Mouse (Mus musculus) Patski (cell line): ENCODE results near the gene Mrm2. TPM values are rescaled to one million over a fixed set of nuclear protein-coding genes. Genes with fewer than 3 reads are reported as not detected.

ENCODE experiments used
- ATAC-seq: fragments of 100-300 bp; one replicate; pipeline ENCODE4 v1.8.0; 2021
- CTCF ChIA-PET: fragments of 350-600 bp; sonication (Branson Sonifier 250); formaldehyde crosslinking; loops from one replicate; lab custom pipeline; 2022; ENCODE audit warnings: inconsistent platforms; lab: Charles Lee
- POLR2A ChIA-PET: fragments of 350-600 bp; sonication (Branson Sonifier 250); formaldehyde crosslinking; loops from one replicate; lab custom pipeline; 2022; ENCODE audit warnings: antibody characterized with exemption, inconsistent platforms; lab: Charles Lee
- DNase-seq: peaks from one replicate; pipeline ENCODE4 v3.0.0-alpha.2; 2011; ENCODE audit warnings: low read depth, low spot score
- H3K27me3 ChIP-seq: fragments of 371-371 bp; one replicate; pipeline ENCODE4 v1.5.1; 2021
- CTCF ChIP-seq: fragments of 100-300 bp; IDR thresholded peaks from one replicate; pipeline ENCODE4 v1.5.1; 2021
- in situ Hi-C: fragments of 300-500 bp; cut with MboI; formaldehyde crosslinking; loops from 3 replicates; pipeline ENCODE4 v1.11.1; 2018; ENCODE audit warnings: low pct_unique_long_range_greater_than_20kb, mixed read lengths
- polyA plus RNA-seq: library from polyadenylated mRNA; unstranded; gene quantifications from one replicate; pipeline ENCODE4 v1.2.3, GENCODE M21; 2021

Mrm2 gene
- polyA plus RNA-seq, 1 experiment from 2014 or later: 13.1 TPM

DNA sequence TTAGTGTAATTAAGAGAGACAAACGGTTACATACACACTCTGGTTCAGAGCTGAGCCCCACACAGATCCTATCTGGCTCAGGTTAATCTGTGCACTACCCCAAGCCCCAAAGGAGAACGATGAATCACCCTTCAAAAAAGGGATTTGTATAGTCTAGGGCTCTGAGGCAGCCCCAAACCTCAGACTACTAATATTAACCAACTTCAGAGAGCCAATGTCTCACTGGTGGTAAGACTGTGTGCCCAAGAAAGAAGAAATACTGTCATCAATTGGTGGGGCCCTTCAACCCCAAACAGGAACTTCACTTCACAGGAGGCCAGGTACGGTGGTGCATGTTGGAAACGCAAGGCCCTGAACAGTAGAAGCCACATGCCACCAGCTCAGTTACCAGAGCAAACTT lies 13.5 kb upstream of the Mrm2 start:
- ChIA-PET POLR2A (no interaction called here), CTCF (interaction anchor here (1.1 kb wide), 1 partner anchor 9 kb away, joined by 7 read pairs; no protein-coding TSS in a partner anchor)
- ATAC-seq: no peak
- no peak for TF ChIP-seq CTCF
- H3K27me3 ChIP-seq: no peaks in the 10 kb centered on the region
- in situ Hi-C loops: no loop called here
- peak; percentile 51 for DNase-seq

DNA sequence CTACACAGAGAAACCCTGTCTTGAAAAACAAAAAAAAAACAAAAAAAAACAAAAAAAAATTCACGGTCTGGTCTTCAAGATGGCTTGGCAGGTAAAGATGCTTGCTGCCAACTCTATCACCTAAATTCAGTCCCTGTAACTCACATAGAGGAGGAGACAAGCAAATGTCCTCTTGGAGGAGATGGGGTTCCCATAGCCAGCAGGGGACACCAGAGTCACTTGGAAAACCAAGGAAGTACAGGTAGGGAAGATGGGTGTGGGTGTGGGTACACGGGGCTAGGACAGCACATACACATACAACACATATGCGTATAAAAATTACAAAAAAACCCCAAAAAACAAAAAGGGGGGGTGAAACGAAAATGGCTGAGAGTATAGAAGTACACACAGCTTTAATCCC lies 11.2 kb upstream of the Mrm2 start:
- TF ChIP-seq CTCF: no peak
- ATAC-seq (no peak), DNase-seq (no peak)
- in situ Hi-C loops: no loop called here
- no peaks in the 10 kb centered on the region for H3K27me3 ChIP-seq
- POLR2A ChIA-PET: interaction anchor here (1.1 to 1.4 kb wide), 2 partner anchors 14 to 48 kb away, joined by 3 to 7 read pairs; no protein-coding TSS in a partner anchor
- CTCF ChIA-PET: interaction anchor here (2.0 kb wide), 1 partner anchor 10 kb away, joined by 8 read pairs; no protein-coding TSS in a partner anchor

DNA sequence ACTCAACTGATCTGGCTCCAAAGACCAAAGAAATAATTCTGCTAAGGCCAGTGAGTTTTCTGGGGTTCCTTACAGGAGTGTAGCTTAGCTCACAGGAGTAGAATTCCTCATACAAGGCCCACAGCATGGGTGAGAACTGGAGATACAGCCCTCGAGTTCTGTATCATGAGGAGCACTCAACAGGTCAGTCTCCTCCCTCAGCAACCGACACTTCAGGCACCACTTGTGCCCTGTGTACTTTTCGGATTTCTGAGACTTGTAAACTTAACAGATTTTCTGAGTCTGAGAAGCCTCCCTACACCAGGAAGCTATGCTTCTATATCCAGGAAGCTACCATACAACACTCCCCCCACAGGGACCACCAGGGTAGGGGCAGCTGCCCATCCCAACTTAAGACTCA lies 8.1 kb upstream of the Mrm2 start:
- no peaks in the 10 kb centered on the region for H3K27me3 ChIP-seq
- no peak for TF ChIP-seq CTCF
- CTCF ChIA-PET: interaction anchor here (1.2 to 5.4 kb wide), 2 partner anchors 10 to 56 kb away, joined by 3 to 28 read pairs; no protein-coding TSS in a partner anchor
- DNase-seq: no peak
- POLR2A ChIA-PET: no interaction called here
- no peak for ATAC-seq
- in situ Hi-C loops: loop anchor here (5.0 kb wide), 1 partner anchor 52 kb away; no protein-coding TSS in a partner anchor

DNA sequence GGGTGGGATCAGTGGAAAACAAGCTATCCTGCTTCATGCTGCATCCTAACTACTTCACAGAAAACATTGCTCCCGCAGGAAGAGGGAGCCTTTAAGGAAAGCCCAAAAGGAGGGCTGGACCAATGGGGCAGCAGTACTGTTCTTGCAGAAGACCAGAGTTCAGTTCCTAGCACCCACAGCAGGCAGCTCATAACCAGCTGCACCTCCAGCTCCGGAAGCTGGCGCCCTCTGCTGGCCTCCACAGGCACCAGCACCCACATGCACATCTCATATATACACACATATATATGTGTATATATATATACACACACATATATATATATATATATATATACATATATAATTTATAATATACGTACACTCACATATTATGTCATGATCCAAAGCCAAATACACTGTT lies 7.1 kb upstream of the Mrm2 start:
- no peak for ATAC-seq
- ChIA-PET POLR2A (no interaction called here), CTCF (interaction anchor here (0.9 to 5.4 kb wide), 2 partner anchors 19 to 57 kb away, joined by 3 to 28 read pairs; no protein-coding TSS in a partner anchor)
- no peak for DNase-seq
- no peaks in the 10 kb centered on the region for H3K27me3 ChIP-seq
- TF ChIP-seq CTCF: no peak
- in situ Hi-C loops: loop anchor here (5.0 kb wide), 1 partner anchor 54 kb away; no protein-coding TSS in a partner anchor

DNA sequence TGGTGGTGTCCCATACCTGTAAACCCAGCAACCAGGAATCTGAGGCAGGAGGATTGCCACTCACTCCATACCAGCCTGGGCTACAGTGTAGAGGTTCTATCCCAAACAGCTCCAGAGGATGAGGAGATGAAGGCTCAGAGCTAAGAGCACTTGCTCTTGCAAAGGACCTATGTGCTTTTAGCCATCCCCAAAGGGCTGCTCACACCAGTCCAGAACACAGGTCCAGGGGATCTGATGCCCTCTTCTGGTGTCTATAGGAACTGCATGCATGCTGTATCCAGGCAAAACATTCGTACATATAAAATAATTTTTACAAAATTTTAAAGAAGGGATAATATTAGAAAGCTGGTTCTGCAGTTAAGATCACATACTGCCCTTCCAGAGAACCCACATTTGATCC lies 5.0 kb upstream of the Mrm2 start:
- peak; percentile 89 for TF ChIP-seq CTCF
- ATAC-seq (no peak), DNase-seq (no peak)
- H3K27me3 ChIP-seq: no peaks in the 10 kb centered on the region
- ChIA-PET POLR2A (no interaction called here), CTCF (interaction anchor here (0.8 to 5.4 kb wide), 13 partner anchors 9 to 498 kb away, joined by 3 to 28 read pairs (median 5); partner anchors contain the start of genes Mad1l1, Nudt1 and Snx8)
- in situ Hi-C loops: loop anchor here (5.0 kb wide), 1 partner anchor 56 kb away; no protein-coding TSS in a partner anchor

DNA sequence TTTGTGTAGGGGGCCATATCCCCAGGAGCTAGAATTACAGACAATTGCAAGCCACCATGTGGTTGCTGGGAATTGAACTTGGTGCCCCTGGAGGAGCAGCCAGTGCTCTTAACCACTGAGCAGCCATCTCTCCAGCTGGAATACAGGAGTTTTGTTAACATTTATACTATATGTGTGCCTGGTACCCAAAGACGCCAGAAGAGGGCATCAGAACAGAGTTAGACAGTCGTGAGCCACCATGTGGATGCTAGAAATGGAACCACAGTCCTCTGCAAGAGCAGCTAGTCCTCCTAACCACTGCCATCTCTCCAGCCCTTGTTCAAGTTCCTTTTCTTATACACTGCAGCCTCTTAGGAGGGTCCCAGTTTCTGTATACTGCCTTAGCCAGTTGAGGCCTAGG lies 1.9 kb upstream of the Mrm2 start:
- in situ Hi-C loops: no loop called here
- DNase-seq: no peak
- H3K27me3 ChIP-seq: no peaks in the 10 kb centered on the region
- ChIA-PET CTCF (interaction anchor here (0.9 to 3.7 kb wide), 7 partner anchors 9 to 81 kb away, joined by 3 to 20 read pairs (median 5); no protein-coding TSS in a partner anchor), POLR2A (interaction anchor here (0.9 kb wide), 1 partner anchor 425 kb away, joined by 3 read pairs; no protein-coding TSS in a partner anchor)
- peak; percentile 81 for TF ChIP-seq CTCF
- no peak for ATAC-seq

DNA sequence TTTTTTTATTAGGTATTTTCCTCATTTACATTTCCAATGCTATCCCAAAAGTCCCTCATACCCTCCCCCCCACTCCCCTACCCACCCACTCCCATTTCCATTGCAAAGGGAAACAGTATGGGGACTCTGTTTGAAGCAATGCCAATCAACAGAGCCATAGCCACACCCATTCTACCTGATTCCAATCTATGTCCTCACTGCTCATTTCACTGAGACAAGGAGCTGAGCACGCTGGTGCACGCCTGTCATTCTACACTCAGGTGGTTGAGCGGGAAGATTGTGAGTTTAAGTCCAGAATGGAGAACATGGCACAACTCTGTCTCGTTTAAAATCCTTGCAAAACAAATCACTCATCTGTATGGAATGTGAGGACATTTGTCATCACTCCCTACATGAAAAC lies 821 bp upstream of the Mrm2 start:
- no peaks in the 10 kb centered on the region for H3K27me3 ChIP-seq

DNA sequence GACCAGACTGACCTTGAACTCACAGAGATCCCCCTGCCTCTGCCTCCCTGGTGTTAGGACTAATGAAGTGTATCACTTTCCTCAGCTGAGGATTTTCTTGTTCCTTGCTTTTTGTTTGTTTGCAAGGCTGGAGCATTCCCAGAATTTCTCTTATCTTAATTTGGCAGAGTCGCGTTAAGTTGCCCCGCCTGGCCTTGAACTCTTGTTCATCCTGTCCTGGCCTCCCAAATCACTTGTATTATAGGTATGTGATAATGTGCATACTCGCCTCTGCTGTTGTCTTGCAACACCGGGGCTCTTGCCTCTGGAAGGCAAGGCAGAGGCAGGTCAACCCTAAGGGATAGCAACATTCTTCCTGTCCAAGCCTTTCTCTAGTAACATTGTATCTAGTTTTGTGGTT lies 7.6 kb downstream of the Mrm2 start:
- ChIA-PET CTCF (interaction anchor here (1.0 kb wide), 1 partner anchor 73 kb away, joined by 3 read pairs; no protein-coding TSS in a partner anchor), POLR2A (no interaction called here)
- H3K27me3 ChIP-seq: no peaks in the 10 kb centered on the region
- DNase-seq (no peak), ATAC-seq (no peak)
- in situ Hi-C loops: no loop called here
- no peak for TF ChIP-seq CTCF

More for the DNA sequence above, 821 bp upstream of the Mrm2 start:
- TF ChIP-seq CTCF: no peak
- no peak for ATAC-seq
- in situ Hi-C loops: no loop called here
- CTCF ChIA-PET: interaction anchor here (0.9 to 3.7 kb wide), 4 partner anchors 10 to 64 kb away, joined by 3 to 20 read pairs (median 8); no protein-coding TSS in a partner anchor
- no peak for DNase-seq
- POLR2A ChIA-PET: interaction anchor here (1.1 kb wide), 1 partner anchor 17 kb away, joined by 3 read pairs; no protein-coding TSS in a partner anchor

DNA sequence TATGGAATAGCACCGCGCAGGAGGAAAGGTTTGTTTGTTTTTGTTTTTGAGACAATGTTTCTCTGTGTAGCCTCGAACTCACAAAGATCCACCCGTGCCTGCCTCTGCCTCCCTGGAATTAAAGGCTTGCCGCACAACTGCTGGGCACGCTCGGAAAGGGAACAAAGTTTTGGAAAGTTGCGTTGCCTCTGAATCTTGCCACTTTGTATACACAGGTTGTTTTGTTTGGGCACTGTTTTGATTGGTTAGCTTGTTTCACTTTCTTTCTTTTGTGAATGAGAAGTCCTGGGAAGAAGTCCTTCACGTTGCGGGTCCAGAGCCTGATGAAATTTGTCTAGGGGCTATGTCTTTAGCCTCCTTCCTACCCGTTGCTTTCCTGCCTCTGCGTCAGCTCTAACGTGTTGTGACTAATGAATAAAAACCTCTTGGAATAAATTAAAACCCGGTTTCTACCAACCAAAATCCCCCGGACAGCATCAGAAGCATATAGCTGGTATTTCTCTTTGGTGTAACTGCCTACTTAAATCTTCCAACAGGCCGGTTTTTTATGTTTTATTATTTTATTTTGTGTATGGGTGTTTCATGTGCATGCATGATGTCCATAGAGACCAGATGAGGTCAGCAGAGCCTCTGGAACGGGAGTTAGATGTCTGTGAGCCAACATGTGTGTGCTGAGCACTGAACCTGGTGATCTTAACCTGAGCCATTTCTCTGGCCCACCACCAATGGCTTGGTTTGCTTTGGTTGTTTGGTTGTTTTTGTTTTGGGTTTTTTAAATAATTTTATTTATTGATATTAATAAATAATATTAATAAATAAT lies 9.7 kb downstream of the Mrm2 start:
- TF ChIP-seq CTCF: no peak
- DNase-seq (no peak), ATAC-seq (peak; percentile 14)
- no peaks in the 10 kb centered on the region for H3K27me3 ChIP-seq
- CTCF ChIA-PET: interaction anchor here (0.8 to 1.6 kb wide), 2 partner anchors 14 to 82 kb away, joined by 4 read pairs; no protein-coding TSS in a partner anchor
- POLR2A ChIA-PET: interaction anchor here (0.7 kb wide), 1 partner anchor 185 kb away, joined by 3 read pairs; no protein-coding TSS in a partner anchor
- in situ Hi-C loops: no loop called here

DNA sequence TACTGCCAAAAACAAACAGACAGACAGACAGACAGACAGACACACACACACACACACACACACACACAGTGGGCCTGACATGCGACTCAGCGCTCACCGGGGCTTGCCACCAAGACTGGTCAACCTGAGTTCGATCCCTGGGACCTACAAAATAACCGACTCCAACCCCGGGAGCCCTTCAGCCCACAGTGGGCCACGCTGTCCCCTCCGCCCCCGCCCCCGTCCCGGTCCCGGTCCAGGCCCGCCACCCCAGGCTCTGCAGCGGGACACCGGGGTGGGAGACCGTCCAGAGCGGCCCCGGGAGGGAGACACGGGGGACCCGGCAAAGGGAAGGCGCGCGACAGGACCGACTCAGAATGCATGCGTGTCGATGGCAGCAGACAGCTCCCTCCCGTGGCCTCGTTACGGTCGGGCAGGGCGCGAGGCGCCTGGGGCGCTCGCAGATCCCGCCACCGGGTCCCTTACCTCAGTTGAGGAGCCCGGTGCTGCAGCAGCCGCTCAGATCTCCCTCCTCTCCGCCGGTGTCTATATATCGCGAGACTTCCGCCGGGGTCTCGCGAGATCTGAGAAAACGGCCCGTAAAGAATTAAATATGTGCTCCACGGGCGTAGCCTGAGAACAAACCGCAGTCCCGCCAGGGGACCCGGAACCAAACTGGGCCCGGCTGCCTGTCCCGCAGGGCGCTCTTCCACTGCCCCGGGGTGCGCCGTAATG lies 10.5 kb downstream of the Mrm2 start, which contains the start of the genes Mad1l1 and Nudt1:
TSS of gene Mad1l1 (minus strand) at position 511 of the 714 bp plus-strand sequence.
TSS of gene Nudt1 (plus strand) at position 615 of the 714 bp plus-strand sequence.
- ChIA-PET CTCF (interaction anchor here (0.8 to 1.6 kb wide), 3 partner anchors 15 to 82 kb away, joined by 3 to 4 read pairs (median 4); no protein-coding TSS in a partner anchor), POLR2A (no interaction called here)
- no peak for TF ChIP-seq CTCF
- in situ Hi-C loops: no loop called here
- peak; percentile 90 for DNase-seq
- no peaks in the 10 kb centered on the region for H3K27me3 ChIP-seq
- ATAC-seq: peak; percentile 82
